Mouse (Mus musculus): ENCODE data around the gene Calm4.
"Not testable (repeated sequence)": the region's sequence is repeated elsewhere in the genome, so short reads cannot be mapped to it uniquely, and the experiment has no call there.

Gene Calm4

DNA sequence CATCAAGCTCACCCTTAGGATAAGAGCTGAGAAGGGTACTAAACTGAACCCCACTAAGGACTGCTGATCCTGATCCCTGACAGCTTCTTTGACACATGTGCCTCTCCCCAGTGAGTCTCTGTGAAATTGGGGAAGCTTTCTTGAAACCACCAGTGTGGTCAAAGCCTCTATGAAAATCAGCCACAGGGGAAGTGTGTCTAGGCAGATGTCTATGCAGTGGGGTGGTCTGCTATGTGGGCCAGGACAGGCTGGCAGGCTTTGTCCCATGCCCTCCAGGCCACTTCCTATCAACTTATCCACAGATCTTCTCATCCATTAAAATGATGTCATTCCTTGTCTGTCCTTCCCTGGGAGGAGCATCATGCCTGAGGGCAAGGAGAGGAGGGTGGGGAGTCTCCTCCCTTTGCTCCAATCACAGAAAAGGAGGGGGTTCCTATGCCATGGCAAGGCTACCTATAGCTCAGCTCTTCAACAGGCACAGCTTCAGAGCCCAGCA, at the start of gene Calm4:
Gene Calm4, plus strand, starts transcription at position 446 of the 496 bp plus-strand sequence.
- ATAC-seq (ENCODE audit: low TSS enrichment), result not testable (repeated sequence)

DNA sequence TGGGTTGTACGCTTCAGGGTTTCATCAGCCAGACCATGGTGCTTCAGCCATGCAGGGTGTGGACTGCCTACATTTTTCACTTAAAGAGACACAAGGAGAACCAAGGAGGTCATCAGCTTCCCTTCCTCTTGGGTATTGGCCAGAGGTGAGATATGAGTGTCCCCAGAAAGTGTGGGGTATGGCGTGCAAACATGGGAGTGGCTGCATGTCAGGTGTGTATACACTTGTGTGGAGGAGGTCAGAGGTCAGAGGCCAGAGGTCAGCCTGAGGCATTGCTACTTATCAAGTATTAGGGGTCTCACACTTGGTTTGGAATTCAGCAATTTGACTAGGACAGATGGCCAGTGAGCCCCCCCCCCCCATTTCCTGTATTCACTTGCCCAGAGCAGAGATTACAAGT, 49.0 kb upstream of the Calm4 start:
- no peak for ATAC-seq (ENCODE audit: low TSS enrichment)

DNA sequence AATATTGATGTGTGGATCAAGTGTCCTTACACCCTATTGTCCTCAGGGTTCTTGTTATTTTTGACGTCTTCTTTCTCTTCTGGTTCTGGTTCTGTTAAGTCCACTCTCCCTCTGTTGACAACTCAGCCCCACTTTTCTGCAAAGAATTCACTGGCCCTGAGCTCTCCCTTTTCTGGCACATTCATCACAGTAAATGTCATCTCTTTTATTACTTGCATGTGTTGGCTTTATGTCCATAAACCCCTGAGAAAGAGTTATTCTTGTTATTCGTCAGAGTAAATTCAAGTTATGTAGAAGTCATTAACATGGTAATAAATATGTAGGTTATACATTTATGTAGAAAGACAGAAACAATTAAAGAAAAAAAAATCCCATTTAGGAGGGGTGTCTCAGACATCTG, 48.0 kb upstream of the Calm4 start:
- ATAC-seq (ENCODE audit: low TSS enrichment), result no peak

DNA sequence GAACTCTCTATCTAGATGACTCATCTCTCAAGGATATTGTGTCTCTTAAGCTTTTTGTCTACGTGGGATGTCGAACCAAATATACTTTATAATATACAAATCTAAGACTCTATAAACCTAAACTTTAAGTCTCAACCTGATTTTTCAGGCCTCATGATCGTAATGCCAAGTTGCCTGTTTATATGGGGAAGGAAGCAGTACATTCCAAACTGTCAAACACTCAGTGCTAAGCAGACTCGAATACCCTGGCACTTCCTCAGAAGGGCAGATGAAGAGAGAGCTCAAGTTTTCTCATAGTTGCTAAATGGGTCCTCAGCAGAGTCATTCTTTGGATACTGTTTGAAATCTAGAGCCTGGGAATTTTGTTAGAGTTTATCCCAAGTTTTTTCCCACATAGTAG, 40.9 kb upstream of the Calm4 start:
- no peak for ATAC-seq (ENCODE audit: low TSS enrichment)

- no peak for ATAC-seq (ENCODE audit: low TSS enrichment)
Measured at GRCm38 (mm10) chr13:3798751-3799150, 38.8 kb upstream of the Calm4 start.

DNA sequence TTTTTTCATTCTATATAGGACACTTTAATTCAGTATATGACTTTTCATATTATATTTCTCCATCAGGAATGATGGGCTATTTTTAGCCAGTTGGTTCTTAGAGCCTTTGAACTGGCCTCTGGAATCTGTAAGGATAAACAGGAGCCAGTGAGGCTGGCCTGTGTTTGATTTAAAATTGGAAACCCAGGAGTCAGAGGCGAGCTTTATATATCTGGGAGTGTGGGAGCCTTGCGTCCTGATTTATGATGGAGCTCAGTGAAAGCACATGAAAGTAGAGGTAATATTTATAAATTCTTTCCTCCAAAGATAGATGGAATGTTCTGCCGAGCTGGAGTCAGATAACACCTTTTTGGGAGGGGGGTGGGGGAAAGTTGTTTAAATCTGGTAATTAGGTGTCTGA, 38.2 kb upstream of the Calm4 start:
- ATAC-seq (ENCODE audit: low TSS enrichment), result no peak

DNA sequence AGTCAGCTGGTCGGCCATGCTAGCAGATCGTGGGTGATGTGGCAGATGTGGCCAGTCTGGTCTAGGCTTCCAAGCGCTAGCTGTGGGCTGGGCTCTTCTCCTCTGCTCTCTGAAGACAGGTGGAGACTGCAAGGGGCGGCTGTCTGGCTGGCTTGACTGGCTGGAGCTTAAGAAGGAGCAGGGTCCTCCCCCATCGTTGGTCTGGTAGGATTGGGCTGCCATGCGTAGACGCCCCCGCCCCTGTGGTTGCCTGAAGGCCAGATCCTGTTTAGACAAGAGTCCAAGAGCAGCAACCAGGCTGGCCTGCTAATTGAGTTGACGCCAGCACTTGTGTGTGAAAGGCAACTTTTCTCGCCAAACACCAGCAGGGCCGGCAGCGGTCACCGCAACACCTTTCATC, 33.4 kb upstream of the Calm4 start, which contains the start of gene Calml3:
Gene Calml3, minus strand, starts transcription at position 131 of the 400 bp plus-strand sequence.
- ATAC-seq (ENCODE audit: low TSS enrichment), result no peak

GRCm38 (mm10) chr13:3805132-3805531, 32.4 kb upstream of the Calm4 start:
- no peak for ATAC-seq (ENCODE audit: low TSS enrichment)

- ATAC-seq (ENCODE audit: low TSS enrichment), result no peak
Measured at GRCm38 (mm10) chr13:3805638-3806037, 31.9 kb upstream of the Calm4 start.

DNA sequence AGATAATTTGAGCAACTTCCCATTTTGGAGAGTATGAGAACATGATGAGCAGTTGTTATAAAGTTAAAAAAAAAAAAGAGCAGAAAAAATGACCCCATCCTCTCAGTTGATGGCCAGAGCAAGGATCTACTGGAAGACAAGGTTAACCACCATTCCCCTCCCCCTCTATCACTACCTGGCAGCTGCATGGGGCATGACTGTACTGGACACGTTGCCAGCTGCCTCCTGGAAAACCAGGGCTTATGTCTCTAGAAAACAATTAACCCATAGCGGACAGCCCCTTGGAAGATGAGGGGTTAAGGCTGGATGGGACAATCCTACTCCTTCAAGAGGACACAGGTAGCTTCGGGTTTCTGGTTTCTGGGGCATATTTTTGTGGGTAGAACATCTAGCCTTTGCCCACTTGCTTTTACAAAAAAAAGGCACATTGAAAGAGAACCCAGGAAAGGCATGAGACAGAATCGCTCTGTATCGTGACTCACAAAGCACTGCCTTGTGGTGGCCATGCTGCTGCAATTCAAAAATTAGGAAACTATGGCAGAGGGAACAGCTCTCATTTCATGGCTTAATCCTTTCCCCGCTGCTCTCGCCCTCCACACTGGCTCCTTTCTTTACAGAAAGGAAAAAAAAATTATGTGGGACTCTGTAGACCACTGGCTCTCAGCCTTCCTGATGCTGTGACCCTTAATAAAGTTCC, 30.3 kb upstream of the Calm4 start:
- ATAC-seq (ENCODE audit: low TSS enrichment), result no peak

- ATAC-seq (ENCODE audit: low TSS enrichment), result no peak
Measured at GRCm38 (mm10) chr13:3818012-3818739, 19.4 kb upstream of the Calm4 start.

GRCm38 (mm10) chr13:3818740-3819076, 18.8 kb upstream of the Calm4 start:
- no peak for ATAC-seq (ENCODE audit: low TSS enrichment)

- ATAC-seq (ENCODE audit: low TSS enrichment), result no peak
Measured at GRCm38 (mm10) chr13:3822105-3822504, 15.5 kb upstream of the Calm4 start.

- ATAC-seq (ENCODE audit: low TSS enrichment), result no peak
Measured at GRCm38 (mm10) chr13:3825726-3826125, 11.8 kb upstream of the Calm4 start.

- no peak for ATAC-seq (ENCODE audit: low TSS enrichment)
Measured at GRCm38 (mm10) chr13:3831546-3831945, 6.0 kb upstream of the Calm4 start.

GRCm38 (mm10) chr13:3831994-3832393, 5.6 kb upstream of the Calm4 start:
- no peak for ATAC-seq (ENCODE audit: low TSS enrichment)

DNA sequence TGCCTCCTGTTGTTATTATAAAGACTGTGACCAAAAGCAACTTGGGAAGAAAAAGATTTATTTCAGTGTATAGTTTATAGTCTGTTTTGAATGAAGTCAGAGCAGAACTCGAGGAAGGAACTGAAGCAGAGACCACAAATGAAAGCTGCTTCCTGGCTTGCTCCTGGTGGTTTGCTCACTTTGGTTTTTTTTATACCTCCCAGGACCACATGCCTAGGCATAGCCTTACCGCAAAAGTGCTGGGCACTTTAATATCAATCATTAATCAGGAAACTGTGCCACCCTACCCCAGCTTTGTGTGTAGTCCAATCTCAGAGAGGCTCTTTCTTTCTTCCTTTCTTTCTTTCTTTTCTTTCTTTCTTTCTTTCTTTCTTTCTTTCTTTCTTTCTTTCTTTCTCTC, 5.1 kb upstream of the Calm4 start:
- no peak for ATAC-seq (ENCODE audit: low TSS enrichment)

- ATAC-seq (ENCODE audit: low TSS enrichment), result not testable (repeated sequence)
Measured at GRCm38 (mm10) chr13:3833644-3834043, 3.9 kb upstream of the Calm4 start.

GRCm38 (mm10) chr13:3840662-3841061, 3.1 kb downstream of the Calm4 start:
- not testable (repeated sequence) for ATAC-seq (ENCODE audit: low TSS enrichment)

DNA sequence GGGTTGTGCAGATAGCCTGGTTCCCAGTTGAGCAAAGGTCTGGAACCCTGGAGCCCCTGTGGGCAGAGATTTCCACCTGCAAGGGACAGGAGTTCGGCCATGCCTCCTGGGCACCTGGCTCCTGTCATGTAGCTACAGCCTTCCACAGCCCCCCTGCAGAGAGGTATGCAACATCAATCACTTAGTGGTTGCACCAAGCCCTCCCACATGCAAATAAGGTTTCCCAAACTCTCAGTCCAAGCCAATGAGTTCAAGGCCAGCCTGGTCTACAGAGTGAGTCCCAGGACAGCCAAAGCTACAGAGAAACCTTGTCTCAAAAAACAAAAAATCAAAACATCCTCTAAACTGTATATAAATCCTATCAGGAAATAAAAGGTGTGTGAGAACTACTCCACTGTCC, 12.8 kb downstream of the Calm4 start:
- no peak for ATAC-seq (ENCODE audit: low TSS enrichment)

DNA sequence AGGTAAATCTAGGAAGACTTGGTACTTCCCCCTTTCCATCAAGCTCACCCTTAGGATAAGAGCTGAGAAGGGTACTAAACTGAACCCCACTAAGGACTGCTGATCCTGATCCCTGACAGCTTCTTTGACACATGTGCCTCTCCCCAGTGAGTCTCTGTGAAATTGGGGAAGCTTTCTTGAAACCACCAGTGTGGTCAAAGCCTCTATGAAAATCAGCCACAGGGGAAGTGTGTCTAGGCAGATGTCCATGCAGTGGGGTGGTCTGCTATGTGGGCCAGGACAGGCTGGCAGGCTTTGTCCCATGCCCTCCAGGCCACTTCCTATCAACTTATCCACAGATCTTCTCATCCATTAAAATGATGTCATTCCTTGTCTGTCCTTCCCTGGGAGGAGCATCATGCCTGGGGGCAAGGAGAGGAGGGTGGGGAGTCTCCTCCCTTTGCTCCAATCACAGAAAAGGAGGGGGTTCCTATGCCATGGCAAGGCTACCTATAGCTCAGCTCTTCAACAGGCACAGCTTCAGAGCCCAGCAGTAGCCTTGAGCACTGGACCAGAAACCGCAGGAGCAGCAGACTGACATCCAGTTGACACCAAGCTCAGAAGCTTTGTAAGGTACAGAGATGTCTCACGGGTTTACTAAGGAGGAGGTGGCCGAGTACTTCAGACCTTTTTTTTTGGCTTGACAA, 16.2 kb downstream of the Calm4 start, which contains the start of gene Calm5:
Gene Calm5, plus strand, starts transcription at position 526 of the 686 bp plus-strand sequence.
- ATAC-seq (ENCODE audit: low TSS enrichment), result not testable (repeated sequence)

DNA sequence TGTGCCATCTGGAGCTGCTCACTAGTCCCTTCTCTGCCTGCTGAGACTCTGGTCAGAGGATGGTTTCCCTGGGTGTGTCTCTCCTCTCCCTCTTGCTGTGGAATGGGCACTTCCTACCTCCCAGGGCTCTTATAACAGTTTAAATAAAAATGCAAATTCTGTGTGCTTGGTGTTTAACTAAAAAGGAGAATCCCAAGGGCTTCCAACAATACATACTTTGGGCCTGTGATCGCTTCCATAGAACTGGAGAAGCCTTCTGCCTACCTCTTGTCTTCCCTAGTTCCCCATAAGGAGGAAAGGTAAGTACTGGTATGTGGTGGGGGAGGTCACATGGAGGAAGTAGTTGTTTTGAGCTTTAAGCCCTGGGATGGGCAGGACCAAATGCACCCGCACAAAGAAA, 17.3 kb downstream of the Calm4 start:
- ATAC-seq (ENCODE audit: low TSS enrichment), result no peak

GRCm38 (mm10) chr13:3856252-3856651, 18.7 kb downstream of the Calm4 start:
- no peak for ATAC-seq (ENCODE audit: low TSS enrichment)

Data from frontal cortex, adult (tissue).